Mouse (Mus musculus) left cerebral cortex, postnatal 10 days (tissue): ENCODE data around the gene Nin. TPM values are rescaled to one million over a fixed set of nuclear protein-coding genes. Genes with fewer than 3 reads are reported as not detected.
A peak's percentile ranks its signal among the peaks of the same experiment; 100 is the strongest.

Experiments
- DNase-seq, 2 experiments: peaks; one replicate each; pipeline ENCODE4 v3.0.0; 2021 to 2022; ENCODE audit warnings: low spot score in 2 of 2, mixed read lengths in 1 of 2; ENCODE audit errors: extremely low spot score in 1 of 2
- intact Hi-C: fragments of 180-260 bp; cut with DNase I; formaldehyde crosslinking; loops from one replicate; pipeline ENCODE4 v1.15.1; 2025
- total RNA-seq, 2 experiments: library from RNA; stranded (reverse); gene quantifications; 2 replicates each; pipeline ENCODE4 v1.2.3; 2021

The Nin gene
- total RNA-seq, 2 experiments from 2014 or later: 49.2 to 51.8 TPM

DNA sequence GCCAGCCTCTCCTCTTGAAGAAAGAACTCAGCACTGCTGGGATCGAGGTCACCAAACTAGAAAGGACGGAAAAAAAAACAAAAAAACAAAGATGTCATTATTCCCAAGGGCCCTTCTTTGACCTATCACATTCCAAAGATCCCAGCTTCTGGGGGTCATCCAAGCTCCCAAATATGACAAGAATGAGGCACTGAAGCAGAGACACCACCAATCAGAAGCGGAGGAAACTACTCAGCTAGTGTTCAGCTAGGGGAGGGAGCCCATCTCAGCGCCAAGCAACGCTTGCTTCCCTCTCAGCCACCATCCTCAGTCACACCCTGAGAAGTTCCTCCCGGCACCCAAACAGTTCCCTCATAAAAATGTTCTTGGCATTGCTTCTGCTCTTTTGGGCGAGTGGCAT, 62.8 kb downstream of the Nin start:
- intact Hi-C loops: loop anchor here (5.0 kb wide), 1 partner anchor 57 kb away; no protein-coding TSS in a partner anchor

GRCm38 (mm10) chr12:70048741-70049140, 64.8 kb downstream of the Nin start:
- intact Hi-C loops: no loop called here
- no peak for DNase-seq

More for the DNA sequence above, 62.8 kb downstream of the Nin start:
- DNase-seq: peak in 1 of 2 experiments; percentile 51

- intact Hi-C loops: no loop called here
- no peak for DNase-seq
These were observed 66.2 kb downstream of the Nin start for GRCm38 (mm10) chr12:70047281-70047680.

- intact Hi-C loops: no loop called here
These were observed 69.2 kb downstream of the Nin start for GRCm38 (mm10) chr12:70044353-70044752.

DNA sequence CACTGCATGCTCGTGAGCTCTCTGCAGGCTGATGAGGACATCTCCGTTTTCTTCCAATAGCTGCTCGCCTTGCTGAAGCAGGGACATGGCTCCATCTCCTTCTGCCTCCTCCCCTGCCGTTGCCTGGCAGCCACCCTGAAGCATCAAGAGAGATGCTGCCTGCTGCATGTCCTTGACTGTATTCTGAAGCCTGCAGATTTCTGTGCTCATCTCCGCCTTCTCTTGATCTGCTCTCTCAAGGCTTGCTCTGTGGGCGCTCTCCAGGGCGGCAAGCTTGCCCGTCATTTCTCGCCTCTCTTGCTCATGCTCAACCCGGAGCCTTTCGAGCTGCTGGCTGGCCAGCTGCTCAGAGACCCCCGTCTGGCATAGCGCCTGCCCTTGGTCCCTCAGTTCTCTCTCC, 70.1 kb downstream of the Nin start:
- intact Hi-C loops: no loop called here
- DNase-seq: peak; percentile 48 to 60

More at GRCm38 (mm10) chr12:70044353-70044752, 69.2 kb downstream of the Nin start:
- no peak for DNase-seq

DNA sequence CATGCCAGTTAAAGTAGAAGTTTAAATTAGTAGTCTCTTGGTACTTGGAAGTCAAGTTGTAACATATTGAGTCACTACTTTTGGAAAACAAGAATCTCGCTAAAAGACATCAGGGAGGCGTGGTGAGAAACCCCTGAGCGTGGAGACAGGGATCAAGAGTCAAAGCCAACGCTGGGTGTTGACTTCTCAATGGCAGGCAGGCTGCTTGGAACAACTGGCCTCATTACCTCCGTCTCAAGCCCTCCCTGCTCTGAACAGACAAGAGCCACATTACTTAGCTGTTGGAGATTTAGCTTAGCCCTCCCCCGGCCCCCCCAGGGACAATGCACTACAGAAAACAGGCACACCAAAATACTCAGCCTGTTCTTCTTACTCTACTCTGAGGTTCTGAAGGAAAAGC, 72.5 kb downstream of the Nin start:
- intact Hi-C loops: no loop called here
- no peak for DNase-seq

DNA sequence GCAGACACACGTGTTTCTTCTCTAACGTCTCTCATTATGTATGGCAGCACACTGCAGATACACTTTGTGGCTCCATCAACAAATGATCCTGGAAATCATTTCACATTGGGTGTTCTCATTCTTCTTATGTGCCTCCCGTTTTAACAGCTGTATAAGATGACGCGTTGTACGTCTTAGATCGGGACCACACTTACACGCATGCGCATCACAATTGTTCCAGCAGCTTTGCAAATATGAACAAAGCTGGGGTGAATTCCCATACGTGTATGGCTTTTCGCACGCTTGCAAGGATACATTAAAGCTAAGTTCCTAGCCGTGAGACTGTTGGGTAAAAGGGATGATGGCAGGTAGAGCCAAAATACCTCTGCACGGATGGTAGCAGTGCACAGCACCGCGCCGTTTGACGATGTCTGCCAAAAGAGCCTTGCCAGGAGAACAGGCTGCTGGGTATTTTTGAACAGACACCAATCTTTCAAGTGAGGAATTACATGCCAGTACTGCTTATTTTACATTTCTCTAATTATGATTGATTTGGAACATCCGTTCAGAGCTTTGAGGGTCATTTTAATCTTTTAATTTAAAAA, 76.7 kb downstream of the Nin start:
- no peak for DNase-seq
- intact Hi-C loops: no loop called here

GRCm38 (mm10) chr12:70026233-70026632, 87.3 kb downstream of the Nin start:
- DNase-seq: no peak
- intact Hi-C loops: no loop called here

GRCm38 (mm10) chr12:70025431-70025830, 88.1 kb downstream of the Nin start:
- intact Hi-C loops: no loop called here
- no peak for DNase-seq

DNA sequence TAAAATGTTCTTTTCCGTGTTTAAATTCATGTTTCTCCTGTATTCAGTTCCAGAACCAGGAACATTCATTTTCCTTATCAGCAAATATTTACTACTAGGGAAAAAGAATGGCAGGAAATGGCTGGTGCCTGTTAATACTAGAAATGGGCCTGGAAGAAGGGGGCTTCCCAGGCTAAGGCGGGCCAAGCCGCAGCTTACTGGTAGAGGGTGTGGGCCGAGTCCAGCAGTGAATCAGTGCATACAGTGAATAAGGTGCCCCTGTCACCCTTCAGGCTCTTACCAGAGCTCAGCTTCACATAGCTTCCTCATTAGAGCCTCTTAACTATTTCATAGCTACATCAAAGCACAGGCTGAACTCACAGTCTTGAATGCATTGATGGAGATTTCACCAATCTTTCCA, 89.9 kb downstream of the Nin start:
- intact Hi-C loops: no loop called here
- DNase-seq: no peak

DNA sequence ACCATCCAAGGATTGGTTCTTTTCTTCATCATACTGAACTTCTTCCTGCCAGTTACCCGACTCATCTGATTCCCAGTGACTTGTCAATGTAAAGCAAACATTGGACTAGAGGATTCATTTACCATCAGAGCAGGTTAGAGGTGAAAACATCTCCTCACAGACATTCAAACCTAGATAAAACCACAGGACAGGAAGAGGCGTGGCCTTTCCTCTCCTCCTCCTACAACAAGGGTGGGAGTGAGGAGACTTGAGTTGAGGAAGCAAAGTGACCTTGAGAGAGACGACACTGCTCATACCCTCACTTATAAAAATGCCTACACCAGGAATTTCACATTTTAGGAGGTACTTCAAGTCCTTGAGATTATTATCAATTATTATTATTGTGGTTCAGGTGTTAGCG, 95.4 kb downstream of the Nin start:
- intact Hi-C loops: no loop called here
- no peak for DNase-seq

DNA sequence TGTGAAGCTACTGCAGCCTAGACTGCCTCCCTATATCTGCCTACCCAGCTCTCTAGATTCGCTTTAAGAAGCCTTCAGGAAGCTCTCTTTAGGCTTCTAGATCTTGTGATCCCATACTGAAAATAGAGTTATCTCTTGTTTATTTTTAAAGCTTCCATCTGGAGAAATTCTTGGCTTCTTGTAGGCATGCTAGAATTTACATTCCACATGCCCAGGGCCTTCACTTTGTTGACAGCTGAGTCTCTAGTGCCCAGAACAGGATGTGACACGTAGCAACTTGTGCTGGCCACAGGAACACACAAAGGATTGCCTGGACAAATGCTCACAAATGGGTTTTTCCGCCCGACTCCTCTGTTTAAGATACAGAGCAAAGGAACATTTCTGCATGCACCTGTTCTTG, 97.6 kb downstream of the Nin start:
- intact Hi-C loops: loop anchor here (2.0 kb wide), 1 partner anchor 29 kb away; the partner anchor contains the start of gene Sav1
- peak in 1 of 2 experiments; percentile 16 for DNase-seq

GRCm38 (mm10) chr12:70011681-70012080, 101.8 kb downstream of the Nin start:
- intact Hi-C loops: no loop called here
- DNase-seq: no peak

- DNase-seq: no peak
- intact Hi-C loops: no loop called here
These were observed 103.2 kb downstream of the Nin start for GRCm38 (mm10) chr12:70010356-70010755.

DNA sequence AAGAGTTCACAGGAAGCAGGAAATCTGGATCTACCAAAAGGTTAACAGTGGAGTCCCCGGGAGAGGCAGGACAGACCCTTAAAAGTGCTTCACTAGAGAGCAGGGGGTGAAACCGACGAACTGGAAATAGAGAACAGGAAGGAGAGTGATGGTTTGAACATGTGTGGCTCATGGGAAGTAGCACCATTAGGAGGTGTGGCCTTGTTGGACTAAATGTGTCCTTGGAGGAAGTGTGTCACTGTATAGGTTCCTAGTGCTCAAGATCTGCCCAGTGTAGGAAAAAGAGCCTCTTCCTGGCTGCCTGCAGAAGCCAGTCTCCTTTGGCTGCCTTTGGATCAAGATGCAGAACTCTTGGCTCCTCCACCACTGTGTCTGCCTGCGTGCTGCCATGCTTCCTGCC, 108.4 kb downstream of the Nin start:
- DNase-seq: no peak
- intact Hi-C loops: no loop called here

DNA sequence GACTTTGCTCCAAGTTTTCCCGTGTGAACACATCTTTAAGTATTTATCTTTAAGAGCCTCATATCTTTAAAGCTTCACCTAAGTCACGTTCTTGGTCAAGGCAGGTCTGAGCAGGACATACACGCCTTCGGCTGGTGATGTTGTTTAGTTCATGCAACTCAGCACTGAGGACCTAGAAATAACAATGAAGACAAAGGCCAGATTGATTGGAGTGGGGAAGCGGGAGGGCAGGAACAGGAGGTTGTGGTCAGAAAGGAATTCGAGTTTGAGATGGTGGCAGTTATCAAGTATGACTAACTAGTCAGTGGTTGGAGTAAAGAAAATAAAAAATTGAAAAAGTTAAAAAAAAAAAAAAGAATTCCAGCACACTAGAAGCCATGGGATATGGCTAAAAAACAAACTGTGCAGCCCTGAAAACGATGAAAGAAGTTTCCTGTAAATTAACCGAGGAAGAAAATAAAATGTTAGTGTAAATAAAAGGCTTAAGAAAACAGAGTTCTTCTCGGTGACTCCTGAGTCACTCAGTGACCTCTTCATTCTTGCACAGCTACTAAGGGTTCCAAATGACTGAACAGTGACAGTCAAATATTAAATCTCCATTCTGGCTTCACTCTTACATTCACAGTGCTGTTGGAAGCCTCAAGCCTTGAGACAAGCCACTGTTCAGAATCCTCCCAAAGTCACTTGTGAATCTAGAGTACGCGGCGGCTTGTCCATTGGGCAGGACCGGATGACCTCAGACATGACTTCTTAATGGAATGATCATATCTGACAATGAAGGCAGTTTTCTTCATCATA, 115.1 kb downstream of the Nin start:
- intact Hi-C loops: no loop called here
- DNase-seq: no peak

- intact Hi-C loops: no loop called here
- DNase-seq: no peak
These were observed 118.1 kb downstream of the Nin start for GRCm38 (mm10) chr12:69995382-69995781.

DNA sequence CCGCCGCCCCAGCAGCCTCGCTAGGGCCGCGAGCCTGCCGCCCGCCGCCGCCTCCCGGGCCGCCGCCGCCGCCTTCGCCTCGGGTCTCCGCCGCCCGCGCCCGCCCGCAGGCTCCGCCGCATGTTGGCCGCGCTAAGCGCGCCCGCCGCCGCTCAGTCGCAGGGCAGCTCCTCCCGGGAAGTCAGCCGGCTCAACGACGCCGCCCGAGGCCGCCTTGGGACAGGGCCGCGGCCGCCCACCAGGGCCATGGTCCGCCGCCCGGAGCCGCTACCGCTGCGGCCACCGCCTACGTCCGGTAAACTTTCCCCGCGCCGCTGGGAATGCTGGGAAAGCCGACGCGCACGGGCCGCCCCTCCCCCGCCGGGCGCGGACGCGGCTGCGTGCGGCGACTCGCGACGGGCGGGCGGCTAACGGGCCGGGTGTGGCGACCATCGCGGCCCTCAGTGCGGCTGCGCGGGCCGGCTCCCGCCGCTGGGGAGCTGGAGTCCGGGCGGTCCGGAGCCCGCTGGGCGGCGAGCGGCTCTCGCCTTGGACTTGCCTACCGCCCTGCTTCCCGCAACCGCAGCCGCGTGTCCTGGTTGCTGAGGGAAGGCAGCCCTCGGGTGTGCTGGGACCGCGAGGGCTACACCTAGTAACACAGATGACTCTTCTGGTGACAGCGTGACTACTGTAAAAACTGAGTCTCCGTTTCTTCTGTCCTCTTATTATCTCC, 126.6 kb downstream of the Nin start, which contains the start of gene Sav1:
TSS of gene Sav1 (minus strand) at position 217 of the 712 bp plus-strand sequence.
- intact Hi-C loops: loop anchor here (2.0 to 10.0 kb wide), 2 partner anchors 30 to 158 kb away; no protein-coding TSS in a partner anchor
- DNase-seq: peak; percentile 75 to 93

DNA sequence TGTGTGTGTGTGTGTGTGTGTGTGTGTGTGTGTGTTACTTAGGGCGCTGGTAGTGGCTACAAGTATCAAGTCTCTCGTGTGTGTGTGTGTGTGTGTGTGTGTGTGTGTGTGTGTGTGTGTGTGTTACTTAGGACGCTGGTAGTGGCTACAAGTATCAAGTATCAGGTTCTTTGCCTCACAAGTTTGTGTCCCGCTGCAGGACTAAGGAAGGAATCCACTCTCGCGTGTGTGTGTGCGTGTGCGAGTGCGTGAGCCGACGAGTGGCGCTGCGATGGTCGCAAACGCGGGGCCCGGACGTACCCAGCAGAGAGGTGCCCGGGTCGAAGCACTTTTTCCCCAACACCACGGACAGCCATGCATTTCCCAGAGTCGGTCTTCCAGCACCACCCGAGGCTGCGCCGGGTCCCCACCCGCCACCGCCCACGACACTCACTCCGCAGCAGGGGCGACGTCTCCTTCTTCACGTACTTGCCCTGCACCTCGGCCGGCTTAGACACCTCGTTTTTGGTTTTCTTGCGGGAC, 127.2 kb downstream of the Nin start:
- peak in 1 of 2 experiments; percentile 50 for DNase-seq
- intact Hi-C loops: loop anchor here (2.0 to 10.0 kb wide), 2 partner anchors 30 to 158 kb away; no protein-coding TSS in a partner anchor
